Mouse (Mus musculus) ovary, postnatal 10 days (tissue): Measurements from ENCODE around the gene Gm17581.
"Not testable (repeated sequence)": the region's sequence is repeated elsewhere in the genome, so short reads cannot be mapped to it uniquely, and the experiment has no call there.

Source experiments
- DNase-seq: peaks from one replicate; pipeline ENCODE4 v3.0.0; 2022; ENCODE audit warnings: low spot score

Gene Gm17581

DNA sequence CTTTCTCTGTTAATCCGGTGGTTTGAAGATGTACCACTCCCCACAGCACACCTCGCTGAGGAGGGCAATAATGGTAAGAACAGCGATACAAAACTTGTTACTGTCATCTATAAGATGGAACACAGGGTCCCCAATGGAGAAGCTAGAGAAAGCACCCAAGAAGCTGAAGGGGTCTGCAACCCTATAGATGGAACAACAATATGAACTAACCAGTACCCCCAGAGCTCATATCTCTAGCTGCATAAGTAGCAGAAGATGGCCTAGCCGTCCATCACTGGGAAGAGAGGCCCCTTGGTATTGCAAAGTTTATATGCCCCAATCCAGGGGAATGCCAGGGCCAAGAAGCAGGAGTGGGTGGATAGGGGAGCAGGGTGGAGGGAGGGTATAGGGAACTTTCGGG lies at the start of gene Gm17581:
Gm17581 (minus strand) TSS at position 101 of the 400 bp plus-strand sequence.
- not testable (repeated sequence) for DNase-seq

DNA sequence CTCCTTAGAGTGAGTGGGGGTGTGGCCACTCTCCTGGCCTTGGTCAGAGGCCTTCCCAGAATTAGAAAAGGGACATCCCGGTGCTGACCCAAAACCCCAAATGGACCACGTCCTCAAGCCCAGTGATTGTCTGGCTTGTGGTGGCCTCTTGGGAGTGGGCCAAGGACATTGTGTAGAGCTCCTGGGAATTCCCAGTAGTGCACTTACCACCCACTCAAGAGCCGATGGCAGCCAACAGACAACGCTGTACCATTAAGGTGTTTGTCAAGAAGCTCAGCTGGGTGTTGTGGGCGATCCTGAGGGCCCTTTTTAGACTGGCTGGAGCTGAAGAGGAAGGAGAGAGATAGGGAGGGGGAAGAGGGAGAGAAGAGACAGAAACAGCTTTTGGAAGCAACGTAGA lies 48.9 kb upstream of the Gm17581 start:
- DNase-seq, result no peak

DNA sequence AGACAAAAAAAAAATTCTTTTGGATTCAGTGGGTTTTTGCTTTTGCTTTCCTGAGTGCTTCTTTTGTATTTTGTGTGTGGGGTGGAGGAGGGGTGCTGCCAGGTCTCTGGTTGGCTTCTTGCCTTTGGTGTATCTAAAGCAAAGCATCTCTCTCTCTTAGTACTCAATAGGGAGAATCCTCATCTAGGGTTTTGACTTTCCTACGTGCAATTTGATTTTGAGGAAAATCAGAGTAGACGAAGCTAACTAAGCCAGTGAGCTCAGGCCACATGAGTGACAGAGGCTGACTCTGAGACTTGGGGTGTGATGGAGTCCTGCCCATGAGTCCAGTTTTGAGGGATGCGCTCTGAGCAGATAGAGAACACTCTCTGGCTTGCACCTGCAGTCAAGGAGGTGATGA lies 43.8 kb upstream of the Gm17581 start:
- no peak for DNase-seq

DNA sequence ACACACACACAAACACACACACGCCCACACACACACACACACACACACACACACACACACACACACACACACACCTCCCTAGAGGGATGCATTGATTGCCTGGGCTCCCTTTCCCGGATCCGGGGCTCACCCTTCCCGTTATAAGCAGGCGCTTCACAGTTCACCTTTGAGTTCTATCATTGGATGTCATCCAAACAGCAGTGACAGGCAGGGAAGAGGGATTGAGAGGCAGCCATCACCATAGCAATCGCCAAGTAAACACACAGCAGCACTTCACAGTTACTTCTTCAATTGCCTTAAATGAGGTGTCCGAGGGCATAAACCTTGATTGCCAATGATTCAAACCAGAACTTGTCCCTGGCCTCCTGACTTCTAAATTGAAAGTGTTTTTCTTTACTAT lies 43.4 kb upstream of the Gm17581 start:
- no peak for DNase-seq

DNA sequence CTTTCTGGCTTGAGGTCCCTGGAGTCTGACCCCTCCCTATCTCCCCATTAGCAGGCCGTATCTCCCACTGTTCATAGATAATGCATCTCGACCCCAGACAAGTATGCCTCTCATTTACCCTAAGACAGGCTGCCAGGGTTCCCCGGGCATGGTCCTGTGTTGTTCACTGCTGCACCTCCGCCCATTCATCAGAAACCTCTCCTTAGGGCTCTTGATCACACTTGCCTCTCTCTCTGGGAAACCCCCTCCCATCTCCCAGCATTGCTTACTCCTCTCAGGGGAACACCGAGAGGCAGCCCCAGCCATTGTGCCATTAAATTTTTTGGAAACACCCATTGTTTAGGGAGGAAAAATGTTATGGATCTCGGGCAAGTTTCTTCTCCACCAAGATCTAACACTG lies 42.3 kb upstream of the Gm17581 start:
- DNase-seq, result no peak

DNA sequence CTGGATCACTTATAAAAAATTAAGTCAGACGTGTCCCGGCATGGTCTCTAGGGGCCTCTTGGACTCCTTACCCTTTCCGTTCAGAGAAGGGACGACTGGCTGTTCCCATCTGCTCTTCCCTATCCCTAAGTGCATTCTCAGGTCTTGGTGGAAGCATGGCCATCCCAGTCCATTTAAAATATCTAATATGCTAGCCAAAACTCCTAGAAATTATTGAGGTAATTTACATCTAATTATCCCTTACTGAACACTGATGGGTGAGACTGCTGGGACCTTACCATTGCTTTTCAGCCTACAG lies 42.0 kb upstream of the Gm17581 start:
- DNase-seq, result no peak

DNA sequence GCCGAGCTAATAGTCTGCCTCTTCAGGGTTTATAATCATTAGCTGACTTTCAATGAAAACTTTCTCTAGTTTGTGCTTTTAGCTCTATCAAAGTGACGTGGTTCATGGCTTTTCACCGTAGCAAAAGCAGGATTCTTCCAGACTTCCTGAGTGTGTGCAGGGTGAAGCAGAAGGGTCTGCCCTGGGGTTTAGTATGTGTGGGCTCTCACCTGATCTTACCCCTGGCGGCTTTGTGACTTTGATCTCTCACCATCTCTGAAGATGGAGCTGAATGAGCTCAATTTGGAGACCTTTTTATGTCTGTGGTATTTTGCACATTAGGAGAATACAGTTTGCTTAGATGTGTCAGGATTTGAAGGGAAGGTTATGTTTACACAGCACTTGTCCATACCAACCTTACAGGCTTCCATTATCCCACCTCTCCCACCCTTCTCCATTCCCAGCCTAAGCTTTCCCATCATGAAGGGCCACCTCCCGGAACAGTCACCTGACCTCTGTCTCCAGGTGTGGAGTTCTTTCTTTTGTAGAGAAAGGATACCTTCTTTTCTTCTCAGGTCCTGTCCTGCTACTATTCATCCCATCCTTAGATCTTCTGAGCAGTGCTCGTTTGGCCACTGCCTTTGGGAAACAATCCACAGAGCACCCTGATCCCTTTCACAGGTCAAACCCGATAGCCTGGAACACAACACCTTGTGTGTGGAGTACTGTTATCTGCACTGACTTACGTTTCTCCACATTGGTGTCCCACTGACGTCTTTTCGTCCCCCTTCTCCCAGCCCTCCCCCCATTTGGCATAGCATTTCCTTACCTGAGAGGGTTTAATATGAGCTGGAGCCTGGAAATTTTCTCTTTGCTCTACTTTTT lies 41.4 kb upstream of the Gm17581 start:
- DNase-seq, result no peak

DNA sequence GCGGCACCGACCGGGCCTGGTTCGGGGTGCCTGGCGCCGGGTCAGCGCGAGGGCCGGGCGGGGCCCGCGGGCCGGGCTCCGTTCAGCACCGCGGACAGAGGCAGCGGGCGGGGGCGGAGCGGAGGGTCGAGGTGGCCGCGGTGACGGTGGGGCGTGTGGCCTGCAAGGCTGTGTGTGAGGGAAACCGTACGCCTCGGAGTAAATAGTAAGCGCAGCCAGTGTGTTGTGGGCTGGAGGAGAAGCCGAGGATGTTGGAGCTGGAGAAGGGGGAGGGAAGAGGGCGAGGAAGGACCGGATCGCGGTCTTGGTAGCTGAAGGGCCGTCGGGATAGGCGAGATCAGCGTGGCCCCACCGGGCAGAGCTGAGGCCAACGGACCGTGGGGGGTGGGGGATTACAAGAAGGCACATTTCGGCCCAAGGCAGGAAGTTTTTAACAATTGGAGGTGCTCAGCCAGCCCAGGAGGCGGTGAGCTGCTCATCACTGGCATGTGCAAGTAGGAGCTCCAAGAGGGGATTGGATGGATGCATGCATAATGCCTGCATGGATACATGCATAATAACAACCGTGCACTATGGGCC lies 40.1 kb upstream of the Gm17581 start:
- peak; percentile 61 for DNase-seq

DNA sequence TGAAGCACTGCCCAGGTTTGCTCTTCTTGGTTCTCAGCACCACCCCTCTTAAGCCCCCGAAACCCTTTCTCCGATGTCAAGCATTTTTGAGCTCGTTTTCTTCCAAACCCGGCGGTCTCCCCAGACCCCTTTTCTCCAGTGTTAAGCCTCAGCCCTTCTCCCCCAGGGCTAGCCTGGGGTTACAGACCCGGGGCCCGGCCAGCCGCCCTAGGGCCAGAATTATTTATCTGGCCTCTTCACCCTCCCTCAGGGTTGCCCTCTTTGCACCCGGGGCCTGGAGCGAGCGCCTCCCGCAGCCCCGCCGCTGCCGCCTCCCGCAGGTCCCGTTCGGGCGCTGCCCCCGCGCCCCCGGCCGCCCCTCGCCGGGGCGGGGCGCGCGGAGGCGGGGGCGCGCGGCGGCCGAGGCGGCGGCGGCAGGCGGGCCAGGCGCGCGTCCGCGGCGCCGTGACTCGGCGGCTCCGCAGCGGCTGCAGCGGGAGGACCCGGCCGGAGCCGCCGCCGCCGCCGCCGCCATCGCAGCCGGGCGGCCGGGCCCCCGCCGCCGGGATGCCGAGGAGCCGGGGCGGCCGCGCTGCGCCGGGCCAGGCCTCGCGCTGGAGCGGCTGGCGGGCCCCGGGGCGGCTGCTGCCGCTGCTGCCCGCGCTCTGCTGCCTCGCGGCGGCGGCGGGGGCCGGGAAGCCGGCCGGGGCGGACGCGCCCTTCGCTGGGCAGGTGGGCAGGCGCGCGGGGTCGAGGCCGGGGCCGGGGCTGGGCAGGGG lies 39.4 kb upstream of the Gm17581 start, which contains the start of gene Mmp24:
Mmp24 (plus strand) TSS at position 416 of the 758 bp plus-strand sequence.
- DNase-seq, result no peak

DNA sequence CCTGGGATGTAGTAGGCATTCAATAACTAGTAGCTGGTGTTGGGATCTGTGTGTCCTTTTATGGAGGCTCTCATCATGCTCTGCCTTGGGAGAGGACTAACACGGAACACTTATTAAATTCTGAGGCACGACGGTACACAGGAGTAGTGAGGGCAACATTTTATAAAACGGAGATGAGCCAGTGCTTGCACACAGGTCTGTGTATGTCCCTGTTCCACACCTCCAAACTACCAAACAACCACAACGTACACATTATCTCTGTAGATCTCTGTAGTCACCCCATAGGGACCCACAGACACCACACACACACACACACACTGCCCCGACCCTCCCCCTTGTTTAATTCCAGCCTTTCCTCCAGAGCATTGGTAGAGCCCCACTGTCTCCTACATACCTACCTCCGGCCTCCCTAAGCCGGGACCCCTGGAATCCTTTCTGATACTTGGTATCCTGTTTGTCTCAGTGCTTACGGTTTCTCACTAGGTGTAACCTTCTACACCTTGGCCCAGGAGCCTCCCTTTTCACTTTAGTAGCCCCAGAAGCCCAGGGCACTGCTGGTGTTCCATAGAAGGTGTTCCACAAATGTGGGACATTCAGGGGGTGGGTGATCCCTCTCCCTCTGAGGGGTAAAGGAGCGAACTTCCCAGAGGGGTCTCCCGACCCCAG lies 38.7 kb upstream of the Gm17581 start:
- DNase-seq, result no peak

DNA sequence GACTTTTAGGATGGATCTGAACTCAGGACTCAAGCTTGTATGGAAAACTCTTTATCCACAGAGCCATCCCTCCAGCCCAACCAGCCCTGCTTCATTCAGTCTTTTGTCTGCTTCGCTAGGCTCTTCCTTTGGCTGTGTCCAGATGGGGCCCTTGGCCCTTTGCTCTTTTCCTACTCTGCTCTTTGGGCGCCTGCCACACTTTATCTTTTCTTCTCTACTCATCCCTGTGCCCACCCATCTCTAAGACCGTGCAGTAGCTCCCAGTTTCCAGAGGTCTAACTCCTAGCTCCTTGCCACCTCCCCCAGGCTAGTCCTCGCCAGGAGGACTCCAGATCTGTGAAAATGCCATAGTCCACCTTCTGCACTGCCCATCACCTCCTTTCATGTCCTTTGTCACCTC lies 38.0 kb upstream of the Gm17581 start:
- DNase-seq, result no peak

DNA sequence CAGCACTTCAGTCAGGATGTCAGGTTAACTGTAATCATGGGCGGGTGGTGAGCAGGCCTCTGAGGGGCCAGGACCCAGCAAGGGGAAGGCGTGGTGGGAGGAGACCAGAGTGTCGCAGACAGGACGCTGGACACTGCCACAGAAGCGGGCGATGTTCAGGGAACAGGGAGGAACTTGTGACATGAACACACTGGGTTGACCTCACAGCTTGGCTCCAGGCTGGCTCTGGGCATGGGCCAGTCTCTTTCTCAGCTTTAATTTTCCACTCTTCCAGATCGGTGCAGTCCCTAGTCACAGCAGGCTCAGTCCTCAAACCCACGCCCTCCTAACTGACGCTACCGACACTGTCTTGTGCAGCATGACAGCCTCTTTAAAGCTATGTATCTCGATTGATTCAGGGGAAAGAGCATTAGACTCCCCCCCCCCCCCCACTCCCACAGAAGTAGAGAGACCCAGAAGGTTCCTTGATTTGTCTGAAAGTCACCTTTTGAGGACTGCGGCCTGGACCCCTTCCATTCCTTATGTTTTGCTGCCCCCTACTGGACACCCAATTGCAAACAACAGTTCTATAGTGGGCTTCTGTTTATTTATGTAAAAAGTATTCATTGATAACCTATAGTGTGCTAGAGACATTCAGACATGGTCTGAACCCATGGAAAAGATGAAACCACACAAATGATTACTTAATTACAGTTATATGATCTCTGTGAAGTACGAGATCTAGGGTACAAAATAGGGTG lies 29.2 kb upstream of the Gm17581 start:
- DNase-seq, result no peak

DNA sequence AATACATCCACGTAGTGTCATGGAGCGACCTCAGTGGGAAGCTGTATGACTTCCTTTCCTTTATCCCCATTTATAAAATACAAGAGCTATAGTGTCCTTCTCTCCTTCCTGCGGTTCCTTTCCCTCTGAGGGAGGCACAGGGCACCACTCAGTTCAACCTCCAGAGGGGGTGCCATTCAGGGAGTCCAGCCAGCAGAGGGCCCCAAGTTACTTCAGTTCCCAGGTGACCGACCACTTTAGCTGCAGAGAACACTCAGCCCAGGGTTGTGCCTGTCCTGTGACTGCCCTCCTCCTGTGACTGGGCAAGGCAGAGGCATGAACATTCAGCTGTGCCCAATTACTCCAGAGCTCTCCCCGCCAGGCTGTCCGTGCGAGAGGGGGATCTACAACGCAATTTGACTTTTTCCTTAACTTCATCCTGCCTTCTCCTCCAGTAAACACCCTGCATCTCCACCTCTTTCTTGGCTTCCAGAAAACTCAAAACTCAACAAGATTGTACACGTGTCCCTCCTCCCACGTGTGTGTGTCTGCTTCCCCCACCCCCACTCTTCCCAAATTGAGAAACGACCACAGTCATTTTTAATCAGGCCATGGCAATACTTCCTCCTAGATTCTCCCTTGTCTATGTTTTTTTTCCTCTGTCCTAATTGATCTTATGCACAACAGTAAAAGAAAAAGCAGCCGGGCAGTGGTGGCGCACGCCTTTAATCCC lies 21.3 kb upstream of the Gm17581 start:
- no peak for DNase-seq

DNA sequence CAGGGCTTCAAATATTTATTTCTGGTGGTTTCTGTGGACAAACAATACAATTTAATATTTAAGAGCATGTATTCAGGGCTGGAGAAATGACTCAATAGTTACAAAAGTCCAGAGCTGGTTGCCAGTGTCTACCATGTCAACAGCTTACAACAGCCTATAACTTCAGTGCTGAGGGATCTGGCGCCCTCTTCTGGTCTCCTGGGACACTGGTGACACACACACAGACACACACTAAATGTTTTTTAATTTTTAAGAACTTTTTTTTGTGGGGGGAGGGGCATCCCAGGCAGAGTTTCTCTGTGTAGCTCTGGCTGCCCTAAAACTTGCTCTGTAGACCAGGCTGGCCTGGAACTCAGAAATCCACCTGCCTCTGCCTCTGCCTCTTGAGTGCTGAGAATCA lies 20.1 kb upstream of the Gm17581 start:
- DNase-seq, result no peak

DNA sequence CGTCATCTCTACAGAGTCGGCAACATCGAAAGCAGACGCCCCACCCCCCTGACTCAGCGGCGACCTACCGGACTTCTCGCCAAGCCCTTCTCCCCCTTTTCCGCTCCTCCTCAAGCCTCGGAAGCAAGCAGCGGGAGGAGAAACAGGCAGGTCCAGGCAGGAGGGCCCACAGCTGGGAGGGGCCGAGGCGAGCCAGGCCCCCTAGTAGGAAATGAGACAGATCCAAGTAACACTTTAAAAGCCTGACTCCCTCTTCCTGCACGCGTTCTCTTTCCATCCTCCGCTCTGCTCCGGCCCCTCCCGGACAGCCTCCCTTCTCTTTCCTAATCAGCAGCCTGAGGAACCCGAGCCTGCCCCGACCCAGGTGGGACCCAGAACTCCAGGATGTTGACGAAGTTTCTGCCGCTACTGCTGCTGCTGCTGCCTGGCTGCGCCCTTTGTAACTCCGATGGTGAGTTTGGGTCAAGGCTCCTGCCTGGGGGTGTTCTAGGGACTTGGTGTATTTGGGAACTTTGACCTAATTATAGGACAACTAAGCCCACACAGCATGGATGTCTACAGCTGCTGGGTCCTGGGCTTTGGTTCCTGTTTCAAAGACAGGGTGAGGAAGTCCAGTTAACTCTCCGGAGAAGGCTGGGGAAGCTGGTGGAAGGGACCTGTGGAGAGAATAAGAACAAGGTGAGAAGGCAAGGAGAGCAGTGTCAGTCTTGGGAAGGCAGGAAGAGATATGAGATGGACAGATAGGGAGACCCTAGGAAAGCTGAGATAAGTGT lies 15.5 kb upstream of the Gm17581 start, which contains the start of gene Procr:
Procr (plus strand) TSS at position 104 of the 773 bp plus-strand sequence.
- no peak for DNase-seq

DNA sequence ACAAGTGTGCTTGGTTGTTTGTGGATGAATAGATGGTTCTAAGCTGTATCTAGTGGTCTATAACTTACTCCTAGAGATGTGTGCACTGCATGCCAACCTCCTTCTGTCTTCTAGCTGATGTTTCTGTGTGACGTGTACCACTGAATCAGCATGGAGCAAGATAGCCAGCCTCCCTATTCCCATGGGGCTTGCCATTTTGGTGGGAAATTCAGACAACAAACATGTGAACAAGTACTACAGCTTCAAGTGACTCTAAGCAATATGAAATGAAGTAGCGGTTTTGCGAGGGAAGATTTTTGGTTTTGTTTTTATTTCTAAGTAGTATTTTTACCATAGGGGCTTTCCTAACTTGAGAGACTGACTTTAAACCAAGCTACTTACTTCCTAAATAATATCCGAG lies 13.7 kb upstream of the Gm17581 start:
- no peak for DNase-seq

DNA sequence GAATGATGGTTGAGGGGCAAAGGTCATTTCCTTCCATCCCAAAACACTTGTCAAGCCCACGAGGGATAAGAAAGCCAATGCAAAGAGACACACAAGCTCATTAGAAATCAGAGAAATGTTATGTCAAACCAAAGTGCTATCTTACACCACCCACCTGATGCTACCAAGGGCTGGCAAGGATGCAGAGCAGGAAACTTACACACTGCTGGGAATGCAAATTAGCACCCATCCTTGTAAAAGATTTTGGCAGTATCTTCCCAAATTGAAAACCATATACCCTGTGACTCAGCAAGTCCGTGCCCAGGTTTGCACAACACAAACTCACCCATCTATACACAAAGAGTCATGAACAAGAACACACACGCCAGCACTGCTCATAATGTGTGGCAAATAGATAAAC lies 9.8 kb upstream of the Gm17581 start:
- no peak for DNase-seq

DNA sequence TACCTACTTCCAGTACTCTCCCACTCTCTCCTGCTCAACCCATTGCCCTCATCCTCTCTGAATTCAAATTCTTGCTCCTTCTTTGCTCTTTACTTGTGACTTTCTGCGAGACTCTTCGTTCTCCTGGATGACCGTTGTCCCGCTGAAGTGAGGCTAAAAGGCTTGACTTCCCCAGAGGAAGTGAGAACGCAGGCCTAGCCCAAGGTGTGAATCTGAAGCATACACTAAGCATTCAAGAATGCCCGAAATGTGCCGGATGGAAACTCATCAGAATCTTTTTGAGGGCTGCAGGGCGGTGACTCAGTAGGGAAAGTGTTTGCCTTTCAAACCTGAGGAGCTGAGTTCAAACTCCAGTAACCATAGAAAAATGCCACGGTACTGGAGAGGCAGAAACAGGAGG lies 7.7 kb upstream of the Gm17581 start:
- no peak for DNase-seq

DNA sequence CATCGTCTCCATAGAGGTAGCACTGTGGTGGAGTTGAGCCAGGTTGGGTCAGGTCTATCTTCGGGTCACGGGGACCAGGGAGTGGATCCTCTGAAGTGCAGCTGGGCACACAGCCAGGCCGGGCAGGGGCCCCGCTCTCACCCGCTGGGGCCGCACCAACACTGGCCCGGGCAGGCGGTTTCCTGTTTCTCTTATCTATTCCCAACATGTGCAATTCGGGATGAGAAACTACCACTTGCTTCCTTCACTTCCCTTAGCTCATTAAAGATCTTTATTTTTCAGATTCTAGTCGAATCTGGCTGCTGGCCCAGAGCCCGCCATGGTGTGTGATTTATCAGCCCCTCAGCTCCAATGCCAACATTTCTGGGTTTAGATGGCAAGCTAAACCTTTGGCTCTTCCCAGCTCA lies 7.3 kb upstream of the Gm17581 start:
- DNase-seq, result no peak

DNA sequence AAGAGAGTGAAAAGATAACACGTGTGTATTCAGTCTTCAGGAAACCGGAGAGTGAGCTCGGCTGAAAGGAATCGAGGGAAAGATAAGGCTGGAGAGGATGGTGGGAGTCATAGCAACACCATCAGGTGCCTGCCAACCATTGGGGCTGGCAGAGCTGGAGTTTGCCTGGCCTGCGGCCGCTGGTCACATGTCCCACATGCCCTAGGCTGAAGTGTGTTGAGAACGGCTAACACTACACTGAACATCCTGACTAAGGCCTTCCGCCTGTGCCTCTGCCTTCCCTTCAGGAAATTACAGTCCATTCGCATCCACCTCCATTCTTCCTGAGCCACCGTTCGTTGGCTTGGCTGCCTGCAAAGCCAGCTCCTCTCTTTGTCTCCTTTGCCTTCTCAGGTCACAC lies 6.5 kb upstream of the Gm17581 start:
- DNase-seq, result no peak
